Mouse (Mus musculus) adrenal gland, adult (tissue): ENCODE results near the gene Ccdc86.

Source experiments
- DNase-seq, 2 experiments: peaks; one replicate each; pipeline ENCODE4 v3.0.0; 2022 to 2023; ENCODE audit warnings: low spot score in 1 of 2; ENCODE audit not compliant: inconsistent age in 2 of 2

Gene Ccdc86

DNA sequence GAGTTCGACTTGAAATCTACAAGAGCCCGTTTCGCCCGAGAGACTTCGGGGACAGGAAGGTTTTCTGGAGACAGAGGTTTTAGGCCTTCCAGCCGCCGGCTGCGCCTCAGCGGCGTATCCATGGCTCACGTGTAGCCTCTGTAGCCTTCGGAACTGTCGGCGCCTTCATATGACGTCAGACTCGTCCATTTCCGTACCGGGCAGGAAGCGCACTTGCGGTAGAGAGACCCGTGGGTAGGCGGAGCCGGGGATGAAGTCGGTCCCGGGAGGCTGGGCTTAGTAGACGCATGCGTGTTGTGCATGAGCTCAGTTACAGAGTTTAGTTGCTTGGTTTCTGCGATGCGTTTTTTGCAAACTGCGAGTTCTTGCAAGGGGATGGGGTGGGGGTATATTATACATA, at the start of gene Ccdc86:
Gene Ccdc86, minus strand, starts transcription at position 155 of the 400 bp plus-strand sequence.
- DNase-seq = peak; percentile 96 to 98

DNA sequence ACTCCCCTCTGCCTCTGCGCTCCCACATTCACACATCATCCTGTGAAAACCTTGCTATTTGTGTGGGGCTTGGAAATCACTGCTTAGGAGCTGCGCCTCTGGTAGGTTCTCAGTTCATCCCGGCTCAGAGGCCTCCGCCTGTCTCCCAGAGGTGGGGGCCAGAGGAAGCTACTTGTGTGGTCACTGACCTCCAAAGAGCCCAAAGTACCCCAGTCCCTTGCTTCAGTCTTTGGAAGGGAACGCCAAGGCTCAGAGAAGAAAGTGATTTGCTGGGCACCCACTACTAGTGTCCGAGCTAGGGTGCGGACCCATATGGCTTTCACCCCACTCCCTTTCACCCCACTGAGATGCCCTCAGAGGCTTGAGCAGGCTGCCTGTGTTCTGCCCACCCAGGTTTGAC, 44.1 kb upstream of the Ccdc86 start, which contains the start of gene Ms4a15:
Gene Ms4a15, minus strand, starts transcription at position 101 of the 400 bp plus-strand sequence.
- DNase-seq = no peak

DNA sequence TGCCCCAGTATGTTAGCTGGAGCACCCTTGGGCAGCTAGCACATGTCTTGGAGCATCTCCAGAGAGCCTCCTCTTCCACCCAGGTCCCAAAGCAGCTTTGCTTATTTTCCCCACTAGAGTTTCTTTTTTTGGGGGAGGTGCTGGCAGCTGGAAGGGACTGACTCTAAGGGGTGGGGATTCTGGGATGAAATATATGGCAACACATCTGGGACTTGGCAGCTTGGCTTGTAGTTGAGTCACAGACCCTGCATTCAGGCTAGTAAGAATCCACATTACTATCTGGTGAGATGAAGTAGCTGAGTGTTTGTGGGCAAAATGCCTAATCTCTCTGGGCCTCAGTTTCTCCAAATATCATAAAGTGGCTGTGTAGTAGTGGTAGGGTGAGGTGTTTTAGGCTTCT, 42.8 kb upstream of the Ccdc86 start:
- DNase-seq = no peak

DNA sequence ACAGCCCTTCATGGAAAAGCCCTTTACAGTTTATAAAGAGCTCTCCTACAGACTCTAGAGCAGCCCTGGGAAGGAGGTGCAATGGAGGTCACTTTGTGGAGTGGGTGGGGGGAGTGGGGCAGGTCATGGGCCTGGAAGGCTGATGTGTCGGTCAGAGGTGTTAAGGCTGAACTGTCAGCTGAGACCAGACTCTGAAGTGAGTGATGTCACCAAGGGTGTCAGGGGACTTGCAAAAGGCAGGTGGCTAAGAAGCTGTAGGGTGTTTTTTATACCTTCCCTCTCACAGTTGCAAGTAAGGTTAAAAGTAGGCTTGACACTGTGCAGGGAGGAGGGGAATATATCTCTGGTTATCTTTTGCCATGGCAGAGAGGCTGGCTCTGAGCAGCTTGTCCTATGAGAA, 41.7 kb upstream of the Ccdc86 start:
- DNase-seq = no peak

DNA sequence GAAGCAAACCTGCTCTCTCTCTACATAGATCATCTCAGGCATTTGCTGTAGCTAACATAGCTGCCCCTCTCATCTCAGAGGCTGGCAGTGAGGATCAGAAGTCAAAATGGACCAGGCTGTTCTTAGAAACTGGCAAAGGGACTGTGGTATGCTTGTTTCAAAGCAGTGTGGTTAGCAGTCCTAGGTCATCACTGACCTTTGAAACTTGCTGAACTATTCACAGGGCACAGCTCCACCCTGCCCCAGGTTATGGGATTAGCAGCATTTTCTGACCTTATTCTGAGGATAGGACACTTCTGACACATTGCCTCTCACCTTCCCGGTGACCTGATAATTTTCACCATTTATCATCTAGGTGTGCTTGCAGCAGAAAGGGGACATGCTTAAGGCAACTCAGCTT, 39.5 kb upstream of the Ccdc86 start:
- DNase-seq = no peak

DNA sequence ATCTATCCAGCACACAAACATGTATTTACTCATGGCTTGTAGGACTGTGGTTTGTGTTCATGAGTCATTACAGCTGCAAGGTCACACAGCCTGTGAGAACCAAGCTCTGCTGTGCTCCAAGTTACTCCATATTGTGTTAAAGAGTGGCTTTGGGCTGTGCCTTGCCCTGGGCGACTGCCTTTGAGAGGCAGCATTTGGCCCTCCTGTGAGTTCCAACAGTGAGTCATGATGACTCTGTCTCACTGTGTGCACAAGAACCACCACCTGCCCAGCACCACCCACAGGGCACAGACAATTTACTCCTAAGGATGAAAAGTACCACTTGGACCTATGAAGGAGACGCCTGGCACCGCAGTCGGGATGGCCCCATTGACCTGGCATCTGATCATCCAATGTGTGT, 36.8 kb upstream of the Ccdc86 start:
- peak; percentile 47 to 73 for DNase-seq

DNA sequence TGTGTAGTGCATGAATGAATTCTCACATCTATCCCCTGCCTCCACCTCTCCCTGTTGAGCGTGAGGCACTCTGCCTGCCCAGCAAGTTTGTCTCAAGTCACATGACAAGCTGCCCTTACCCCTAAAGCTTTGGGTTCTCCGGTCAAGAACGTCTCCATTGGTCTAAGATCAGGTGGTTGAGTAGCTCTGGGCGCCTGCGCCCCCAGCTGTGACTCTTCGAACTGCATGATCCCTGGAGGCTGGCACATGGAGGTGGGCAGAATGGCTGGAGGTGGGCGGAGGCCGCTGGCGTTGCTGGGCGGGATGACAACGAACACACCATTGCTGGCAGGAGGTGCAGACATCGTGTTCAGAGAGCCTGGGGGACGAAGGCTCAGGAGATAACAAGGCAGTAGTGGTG, 35.5 kb upstream of the Ccdc86 start:
- no peak for DNase-seq

DNA sequence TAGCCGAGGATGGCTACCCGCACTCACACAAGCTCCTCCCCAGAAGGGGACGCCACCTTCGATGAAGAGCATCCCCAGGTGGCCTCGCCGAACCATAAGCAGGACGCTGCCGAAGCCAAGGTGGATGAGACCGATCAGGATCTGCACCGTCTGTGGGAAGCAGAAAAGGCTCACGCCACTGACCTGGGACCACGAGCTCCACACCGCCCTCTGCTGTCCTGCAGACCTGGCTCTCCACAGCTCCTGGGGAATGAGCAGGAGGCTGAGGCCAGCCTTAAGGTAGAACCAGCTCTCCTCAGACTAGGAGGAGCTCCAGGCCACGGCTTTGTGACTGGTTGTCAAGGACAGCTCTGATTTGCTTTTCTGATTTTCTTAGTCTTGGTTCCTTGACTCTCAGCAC, 34.1 kb upstream of the Ccdc86 start:
- peak; percentile 42 to 79 for DNase-seq

DNA sequence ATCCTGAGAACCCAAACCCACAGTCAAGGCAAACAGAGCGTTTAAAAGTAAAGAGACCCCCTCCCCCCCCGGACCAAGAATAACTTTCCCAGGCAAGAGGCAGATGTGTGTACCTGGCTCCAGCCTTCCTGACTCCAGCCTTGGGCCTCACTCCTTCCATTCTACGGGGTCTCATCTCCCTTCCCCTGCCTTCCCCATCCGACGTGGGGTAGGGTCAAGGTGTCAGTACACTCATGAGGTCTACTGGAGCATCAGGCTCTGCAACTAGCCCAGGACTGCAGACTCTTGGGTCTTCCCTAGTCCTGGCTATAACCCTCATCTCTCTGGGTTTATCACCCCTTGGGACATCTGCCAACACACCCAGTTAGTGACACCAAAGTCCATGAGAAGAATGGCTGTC, 31.1 kb upstream of the Ccdc86 start:
- no peak for DNase-seq

DNA sequence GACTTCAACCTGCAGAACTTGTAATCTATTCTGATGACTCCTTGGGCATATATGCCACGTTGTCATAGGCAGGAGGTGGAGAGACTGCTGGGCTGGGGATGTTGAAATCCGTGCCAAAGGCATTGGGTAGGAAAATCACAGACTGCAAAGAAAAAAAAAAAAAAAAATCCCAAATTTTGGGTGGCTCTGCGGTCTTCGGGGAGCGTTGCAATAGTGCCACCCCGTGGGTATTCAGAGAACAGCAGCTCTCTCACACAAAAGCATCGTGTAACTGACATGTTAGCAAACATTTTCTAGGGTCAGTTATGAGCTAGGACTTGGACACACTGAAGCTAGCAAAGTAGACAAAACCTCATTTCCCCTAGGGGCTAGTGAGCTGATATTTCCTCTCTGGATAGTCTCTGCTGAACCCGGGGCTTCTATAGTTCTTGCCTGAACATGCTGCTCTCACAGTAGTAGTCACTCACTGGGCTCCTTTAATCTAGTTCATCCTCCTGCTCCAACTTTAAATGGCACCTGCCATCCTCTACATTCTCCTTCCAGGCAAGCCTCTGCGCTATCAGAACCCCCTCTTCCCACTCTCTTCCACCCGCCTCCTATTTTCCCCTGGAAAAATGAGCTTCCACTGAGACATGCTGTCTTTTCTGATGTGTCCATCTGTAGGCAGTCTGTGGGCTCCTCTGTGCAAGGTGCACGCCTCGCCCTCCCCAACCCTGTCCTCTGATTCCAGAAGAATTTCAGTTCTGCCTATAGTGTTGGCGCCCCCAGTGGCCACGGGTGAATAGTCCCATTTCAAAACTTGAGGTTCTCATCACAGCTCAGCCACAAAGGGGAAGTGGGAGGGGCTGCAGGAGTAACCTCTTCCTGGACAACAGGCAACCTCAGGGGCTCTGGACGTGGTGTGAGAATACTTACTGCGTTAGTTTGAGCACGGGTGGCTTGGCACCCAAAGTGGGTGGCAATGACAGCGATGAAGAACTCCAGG, 30.4 kb upstream of the Ccdc86 start:
- peak; percentile 72 to 89 for DNase-seq

DNA sequence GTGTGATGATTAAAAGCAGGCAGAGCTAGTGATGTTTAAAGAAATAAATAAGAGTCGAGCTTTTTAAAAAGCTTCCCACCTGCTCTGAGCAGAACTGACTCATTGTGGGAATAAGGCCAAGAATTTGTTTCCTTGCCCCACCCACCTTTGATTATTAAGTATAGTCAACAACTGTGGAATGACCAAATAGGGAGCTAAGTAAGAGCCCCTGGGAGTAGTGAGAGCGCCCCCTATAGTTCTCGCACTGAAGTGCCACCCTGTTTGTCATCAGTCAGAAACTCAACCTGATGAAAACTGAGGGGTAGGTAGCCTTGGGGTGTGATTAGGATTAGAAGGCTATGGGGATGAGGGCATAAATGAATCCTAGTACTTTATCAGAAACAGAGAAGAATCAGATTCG, 27.3 kb upstream of the Ccdc86 start:
- DNase-seq = peak in 1 of 2 experiments; percentile 81

DNA sequence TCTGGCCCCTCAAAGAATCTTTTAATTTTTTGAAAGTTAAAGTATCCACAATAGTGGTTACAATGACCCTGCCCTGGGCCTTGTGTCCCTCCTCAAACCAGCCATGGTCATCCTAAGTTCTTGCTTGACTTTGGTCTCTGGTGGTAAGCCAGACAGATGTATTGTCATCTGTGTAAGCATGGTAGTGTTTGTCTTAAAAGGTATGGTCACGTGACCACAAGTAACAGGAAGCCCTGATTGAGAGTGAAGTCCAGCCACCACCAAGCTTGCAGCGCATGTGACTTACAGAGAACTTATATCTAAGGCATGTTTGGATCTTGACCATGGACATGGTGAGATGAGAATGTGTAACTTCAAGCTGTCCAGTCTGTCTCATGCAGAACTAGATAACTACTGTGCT, 26.1 kb upstream of the Ccdc86 start:
- DNase-seq = no peak

DNA sequence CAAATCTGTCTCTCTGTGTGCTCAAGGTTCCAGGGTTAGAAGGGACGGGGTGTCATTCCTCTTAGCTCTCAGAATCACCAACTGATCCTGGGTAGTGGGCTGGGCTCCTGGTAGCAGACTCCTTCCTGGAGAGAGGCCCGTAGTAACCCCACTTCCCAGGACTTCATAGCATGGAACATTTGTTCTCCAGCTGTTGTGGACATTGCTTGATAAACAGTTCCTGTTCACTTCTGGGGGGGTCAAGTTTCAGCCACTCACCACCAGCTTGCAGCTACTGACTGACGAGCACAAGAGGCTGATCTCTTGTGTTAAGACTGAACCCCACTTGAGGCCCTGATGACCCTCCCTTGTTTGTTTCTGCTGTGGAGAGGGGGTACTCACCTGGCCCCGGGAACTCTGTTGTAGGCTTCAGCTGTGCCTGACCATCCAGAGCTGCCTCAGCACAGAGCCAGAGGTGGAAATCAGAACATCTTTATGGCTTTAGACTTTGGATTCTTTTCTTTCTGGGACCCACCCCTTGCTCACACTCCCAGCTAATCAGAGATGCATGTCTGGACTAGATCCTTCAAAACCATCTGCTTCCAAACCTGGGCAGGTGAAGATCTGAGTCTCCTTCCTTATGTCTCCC, 25.3 kb upstream of the Ccdc86 start, which contains the start of gene Ms4a10:
Gene Ms4a10, minus strand, starts transcription at position 433 of the 628 bp plus-strand sequence.
- peak in 1 of 2 experiments; percentile 67 for DNase-seq

DNA sequence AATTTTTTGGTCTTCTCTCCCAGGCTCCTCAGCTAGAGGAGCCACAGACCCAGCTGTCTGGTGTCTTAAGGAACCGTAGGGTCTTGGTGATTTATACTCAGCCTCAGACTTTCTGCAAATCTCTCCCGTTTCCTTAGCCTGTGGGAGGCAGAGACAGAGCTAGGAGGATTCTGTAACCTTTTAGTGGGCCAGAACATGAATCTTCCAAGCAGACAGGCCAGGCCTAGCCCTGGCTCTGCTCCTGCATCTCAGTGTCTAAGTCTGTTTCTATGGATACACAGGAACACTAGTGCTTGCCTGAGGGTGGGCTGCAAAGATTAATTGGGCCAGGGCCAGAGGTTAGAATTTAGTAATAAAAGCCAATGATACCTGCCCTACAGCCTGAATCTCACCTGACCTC, 24.1 kb upstream of the Ccdc86 start:
- no peak for DNase-seq

DNA sequence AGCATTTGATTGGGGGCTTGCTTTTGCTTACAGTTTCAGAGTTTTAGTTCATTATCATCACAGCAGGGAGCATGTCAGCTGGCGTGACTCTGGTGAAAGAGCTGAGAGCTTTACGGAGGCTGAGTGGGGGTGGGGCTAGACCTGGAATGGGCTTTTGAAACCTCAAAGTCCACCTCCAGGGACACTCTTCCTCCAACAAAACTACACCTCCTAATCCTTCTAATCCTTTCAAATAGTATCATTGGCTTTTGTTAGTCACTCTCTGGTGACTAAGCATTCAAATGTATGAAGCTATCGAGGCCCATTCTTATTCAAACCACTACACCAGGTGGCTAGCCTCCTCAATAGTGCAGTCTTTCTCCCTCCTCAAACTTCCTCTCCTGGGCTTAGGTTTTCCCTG, 23.6 kb upstream of the Ccdc86 start:
- no peak for DNase-seq

DNA sequence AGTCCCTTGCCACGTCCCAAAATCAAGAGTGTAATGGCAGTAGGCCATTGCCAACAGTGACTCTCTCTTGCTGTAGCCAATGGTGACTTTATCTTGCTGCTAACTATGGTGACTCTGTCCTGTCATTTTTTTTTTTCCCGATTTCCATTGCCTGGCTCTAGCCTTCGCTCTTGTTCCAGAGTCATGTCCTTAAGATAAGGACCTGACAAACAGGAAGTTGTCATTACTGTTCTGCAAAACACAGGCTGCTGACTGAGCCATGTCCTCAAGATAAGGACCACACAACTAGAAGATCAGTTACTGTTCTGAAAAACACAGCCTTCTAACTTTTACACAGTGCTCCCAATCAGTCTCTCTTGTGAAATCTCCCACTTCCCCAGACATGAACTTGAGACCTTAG, 21.4 kb upstream of the Ccdc86 start:
- no peak for DNase-seq

DNA sequence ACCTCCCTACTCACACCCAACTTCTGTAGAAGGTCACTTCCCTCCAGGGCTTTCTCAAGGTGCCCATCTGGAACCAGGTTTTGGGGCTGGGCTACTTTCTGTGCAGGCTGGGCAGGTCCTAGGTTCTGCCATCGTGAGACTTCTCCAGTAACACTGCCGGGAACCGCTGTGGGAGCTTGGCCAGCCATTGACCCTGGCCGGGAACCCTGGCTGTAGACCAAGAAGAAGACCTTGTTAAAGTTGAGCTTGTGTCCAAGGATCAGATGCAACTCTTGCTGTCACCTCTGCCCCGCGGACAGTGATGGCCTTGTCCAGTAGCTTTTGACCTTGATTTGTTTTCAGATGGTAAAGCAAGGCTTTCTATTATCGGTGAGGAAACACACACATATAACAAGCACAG, 19.5 kb upstream of the Ccdc86 start:
- DNase-seq = peak; percentile 87 to 96

DNA sequence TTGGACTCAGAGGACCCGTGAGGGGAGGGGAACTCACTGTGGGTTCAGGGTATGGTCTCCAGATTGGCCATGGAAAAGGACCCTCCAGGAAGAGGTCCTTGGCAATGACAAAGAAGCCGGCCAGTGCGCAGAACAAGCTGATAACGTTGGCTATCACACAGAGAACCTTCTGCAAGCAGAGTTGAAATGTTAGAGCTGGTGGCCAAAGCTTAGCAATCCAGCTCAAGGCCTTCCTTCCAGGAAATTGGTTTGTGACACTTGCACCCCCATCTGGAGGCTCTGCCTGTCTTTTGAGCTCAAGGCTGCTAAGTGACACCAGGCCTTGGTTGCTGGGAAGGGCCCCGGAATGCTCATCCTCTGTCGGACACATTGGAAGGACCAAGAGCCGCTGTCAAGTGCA, 16.7 kb upstream of the Ccdc86 start:
- peak; percentile 64 to 91 for DNase-seq

DNA sequence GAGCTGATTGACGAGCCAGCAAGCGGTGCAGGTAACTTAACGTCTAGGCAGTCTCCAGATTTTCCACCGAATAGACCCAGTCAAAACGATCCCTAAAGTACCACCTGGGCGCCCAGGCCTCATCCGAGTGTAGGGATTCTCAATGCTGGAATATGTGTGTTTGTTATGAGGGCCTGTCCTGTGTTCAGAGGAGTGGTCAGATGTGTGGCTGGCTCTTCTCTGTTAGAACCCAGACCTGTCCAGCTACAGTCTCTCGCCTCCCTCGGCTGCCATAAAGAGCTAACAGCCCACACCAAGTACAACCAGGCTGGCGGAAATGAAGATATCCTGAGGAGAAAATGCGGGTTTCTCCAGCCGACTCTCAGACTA, 10.9 kb upstream of the Ccdc86 start:
- DNase-seq = no peak

DNA sequence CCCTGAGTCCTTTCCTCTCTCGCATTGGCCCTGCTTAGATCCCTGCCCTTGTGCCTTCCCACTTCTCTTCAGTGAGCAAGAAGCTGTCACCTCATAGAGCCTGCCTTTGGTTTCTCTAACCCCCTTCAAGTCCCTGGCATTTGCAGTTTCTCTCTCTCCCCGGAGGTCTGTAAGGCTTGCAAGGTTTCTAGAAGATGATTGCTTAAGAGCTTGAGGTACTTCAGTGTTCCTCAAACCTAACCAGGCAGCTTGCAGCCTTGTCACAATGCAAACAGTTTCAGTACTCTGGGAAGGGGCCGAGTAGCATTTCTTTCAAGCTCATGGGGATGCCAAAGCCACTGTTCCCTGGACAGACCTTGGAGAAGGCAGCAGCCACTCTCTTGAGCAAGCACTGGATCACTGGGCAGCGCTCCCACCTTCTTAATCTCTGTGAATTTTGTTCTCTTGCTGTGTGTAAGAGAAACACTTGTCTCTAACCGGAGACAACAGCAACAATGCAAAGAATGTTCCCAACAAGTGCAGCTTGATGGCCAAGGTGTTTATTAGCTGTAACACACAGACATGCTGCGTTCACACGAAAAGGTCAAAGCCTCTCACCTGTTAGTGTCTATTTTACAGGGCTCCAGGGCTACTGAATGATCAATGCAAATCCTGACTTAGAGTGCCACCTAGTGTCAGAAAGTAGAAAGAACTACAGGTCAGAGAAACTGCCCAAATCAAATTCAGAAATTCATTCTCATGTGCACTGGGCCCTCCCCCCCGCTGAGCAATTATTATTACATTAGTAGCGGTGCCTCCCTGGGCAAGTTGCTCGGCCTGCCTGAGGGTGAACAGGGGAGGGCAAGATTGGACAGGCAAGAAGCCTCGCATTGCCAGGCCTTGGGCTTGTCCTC, 10.3 kb upstream of the Ccdc86 start:
- peak; percentile 28 to 91 for DNase-seq
